ENCODE assay signal across 7 mouse cellular contexts in the genomic region with DNA sequence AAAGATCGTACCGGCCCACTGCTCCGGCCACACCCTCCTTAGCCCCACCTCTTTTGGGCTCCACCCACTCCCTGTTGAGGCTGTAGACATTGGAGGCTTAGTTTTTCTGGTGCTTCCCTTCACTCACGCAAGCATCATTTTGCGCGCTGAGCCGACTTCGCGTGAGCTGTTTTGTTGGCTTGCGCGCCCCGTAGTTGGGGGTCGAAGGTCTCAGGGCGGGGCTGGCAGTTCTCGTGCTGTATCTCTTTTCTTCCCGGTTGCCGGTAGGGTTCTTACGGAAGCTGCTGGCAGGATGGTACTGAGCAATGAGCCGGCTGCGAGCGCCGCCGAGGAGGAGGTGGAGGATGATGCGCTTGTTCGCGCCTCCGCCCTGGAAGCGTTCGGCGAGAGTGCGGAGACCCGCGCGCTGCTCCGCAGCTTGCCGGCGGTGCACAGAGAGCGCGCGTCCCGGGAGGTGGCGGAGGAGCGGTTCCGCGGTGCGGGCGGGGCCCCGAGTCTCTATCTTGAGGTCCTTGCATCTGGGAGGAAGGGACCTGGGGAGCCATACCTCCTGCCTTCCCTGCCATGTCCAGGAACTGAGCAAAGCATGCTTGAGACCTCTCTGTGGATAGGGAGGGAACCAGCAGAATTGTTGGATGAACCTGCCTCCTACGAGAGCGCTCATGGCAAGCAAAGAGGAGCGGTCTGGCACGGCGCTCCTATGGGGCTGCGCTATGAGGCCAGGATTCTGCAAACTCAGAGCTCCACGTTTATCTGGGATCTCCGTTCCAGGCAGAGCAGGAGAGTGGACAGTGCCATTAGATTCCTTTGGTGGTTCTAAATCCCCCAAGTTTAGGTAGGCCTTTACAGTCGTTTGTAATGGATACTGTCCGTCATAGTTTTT. TPM values are rescaled to one million over a fixed set of nuclear protein-coding genes. Genes with fewer than 3 reads are reported as not detected.
DNase-seq lines count a peak whose midpoint lies in the region; ATAC-seq lines count a peak whose summit lies in the region.

A gene (plus strand): TSS at position 197 of the 883 bp plus-strand sequence.

- intact Hi-C loops in left cerebral cortex, postnatal 36 days (cut with DNase I): loop anchor here (5.0 kb wide), 1 partner anchor 65 kb away; a partner anchor contains a TSS

- peak; percentile 97 for ATAC-seq in intestine, embryonic 16.5 days
- ATAC-seq in midbrain, embryonic 11.5 days (ENCODE audit: low FRiP score): peak; percentile 96

- no peaks in the 10 kb centered on the region for H3K27me3 ChIP-seq in intestine, embryonic 16.5 days (replicated peaks; ENCODE audit: control insufficient read depth, insufficient read depth, low read length)
- H3K27me3 ChIP-seq in midbrain, embryonic 11.5 days (ENCODE audit: control insufficient read depth, insufficient read depth, low read length): no peaks in the 10 kb centered on the region

- H3K9me3 ChIP-seq in intestine, embryonic 16.5 days (ENCODE audit: control insufficient read depth, low read length): no peaks in the 10 kb centered on the region
- no peaks in the 10 kb centered on the region for H3K9me3 ChIP-seq in midbrain, embryonic 11.5 days (ENCODE audit: control insufficient read depth, low read length)

- DNase-seq in adrenal gland, adult 8-10 months: peak; percentile 95
- DNase-seq in embryo, embryonic 9.5 days (ENCODE audit: extremely low spot score): peak; percentile 96
- DNase-seq in gastrocnemius, postnatal 4 days (ENCODE audit: low spot score in 2 of 2): peak; percentile 88 to 95
- DNase-seq in left cerebral cortex, postnatal 36 days (ENCODE audit: low spot score in 2 of 2): peak; percentile 97
- peak; percentile 100 for DNase-seq in midbrain, embryonic 11.5 days (ENCODE audit: low spot score, missing footprints)
- peak; percentile 85 for DNase-seq in skeletal muscle tissue, adult 2 months (ENCODE audit: low read depth, low spot score)

- peak within 1 kb of the TSS; percentile 74 for H3K4me2 ChIP-seq in intestine, embryonic 16.5 days (ENCODE audit: low read depth, low read length)
- peak within 1 kb of the TSS; percentile 79 for H3K4me2 ChIP-seq in midbrain, embryonic 11.5 days

- peak within 1 kb of the TSS; percentile 77 for H3K9ac ChIP-seq in intestine, embryonic 16.5 days (ENCODE audit: low read depth, low read length)
- H3K9ac ChIP-seq in midbrain, embryonic 11.5 days (ENCODE audit: low read length): peak within 1 kb of the TSS; percentile 79

- H3K4me3 ChIP-seq in intestine, embryonic 16.5 days (ENCODE audit: low read length): peak within 1 kb of the TSS; percentile 89
- H3K4me3 ChIP-seq in midbrain, embryonic 11.5 days (ENCODE audit: low read depth, low read length): peak within 1 kb of the TSS; percentile 92

- H3K27ac ChIP-seq in intestine, embryonic 16.5 days (ENCODE audit: low read length): peak within 1 kb of the TSS; percentile 63
- H3K27ac ChIP-seq in midbrain, embryonic 11.5 days (ENCODE audit: low read depth, low read length): peak within 1 kb of the TSS; percentile 25

- WGBS in intestine, embryonic 16.5 days: under 1% methylated on average over 58 of the region's 58 CpGs
- WGBS in midbrain, embryonic 11.5 days: under 1% methylated on average over 58 of the region's 58 CpGs

- 0 out of 2 replicates have a peak, but pooled peaks cover 5% of the 10 kb centered on the region for H3K36me3 ChIP-seq in intestine, embryonic 16.5 days (ENCODE audit: control insufficient read depth, insufficient read depth, low read length)
- no peaks in the 10 kb centered on the region for H3K36me3 ChIP-seq in midbrain, embryonic 11.5 days (ENCODE audit: control insufficient read depth, insufficient read depth, low read length)

- peaks cover 12% of the 10 kb centered on the region for H3K4me1 ChIP-seq in intestine, embryonic 16.5 days (ENCODE audit: control insufficient read depth, insufficient read depth, low read length)
- peaks cover 14% of the 10 kb centered on the region for H3K4me1 ChIP-seq in midbrain, embryonic 11.5 days (ENCODE audit: control insufficient read depth, insufficient read depth, low read length)

RNA-seq across cellular contexts. Expression of the gene that starts here (rescaled TPM):
- total RNA-seq in adrenal gland, adult 8-10 months (2022): 10 to 100 TPM; 44.5 to 48.1 (median 46.8) TPM
- total RNA-seq in gastrocnemius, postnatal 4 days (2021): 10 to 100 TPM; 25.7 to 28.3 TPM
- polyA plus RNA-seq in intestine, embryonic 16.5 days (2015; fragmentation: Nextera tagmentation; extraction: Ambion mirVana): 35.3 and 36.7 TPM in 2 replicates
- 10 to 100 TPM; 39.5 to 40.5 TPM for total RNA-seq in left cerebral cortex, postnatal 36 days (2021)
- polyA plus RNA-seq in midbrain, embryonic 11.5 days (2014; fragmentation: Nextera tagmentation; extraction: Ambion mirVana): 33.6 and 36.9 TPM in 2 replicates

Comparison
In these comparisons a context has a peak if more than half of its experiments do, and no peak if none do; other contexts are left out.
1. Peak in every context shown above with its lines: DNase-seq, ATAC-seq, H3K4me3 ChIP-seq and H3K27ac ChIP-seq.